Mouse (Mus musculus) embryonic fibroblast, embryonic 13.5 days (primary cell): Measurements from ENCODE around the gene Slc18a3.

Experiments
- CTCF ChIP-seq: IDR thresholded peaks from 2 replicates; pipeline ENCODE4 v1.5.1; 2011; ENCODE audit warnings: mild to moderate bottlenecking, control low read depth, low read length, moderate library complexity, borderline replicate concordance; ENCODE audit not compliant: insufficient read depth
- POLR2A ChIP-seq: IDR thresholded peaks from 2 replicates; pipeline ENCODE4 v1.6.1; 2011; ENCODE audit warnings: low read depth, mild to moderate bottlenecking, control low read depth, low read length, moderate library complexity

GRCm38 (mm10) chr14:32508105-32508835, 43.6 kb upstream of the Slc18a3 start:
- TF ChIP-seq CTCF = no peak
- TF ChIP-seq POLR2A = no peak
